Mouse (Mus musculus): Measurements from ENCODE around the gene Apc2.

DNA sequence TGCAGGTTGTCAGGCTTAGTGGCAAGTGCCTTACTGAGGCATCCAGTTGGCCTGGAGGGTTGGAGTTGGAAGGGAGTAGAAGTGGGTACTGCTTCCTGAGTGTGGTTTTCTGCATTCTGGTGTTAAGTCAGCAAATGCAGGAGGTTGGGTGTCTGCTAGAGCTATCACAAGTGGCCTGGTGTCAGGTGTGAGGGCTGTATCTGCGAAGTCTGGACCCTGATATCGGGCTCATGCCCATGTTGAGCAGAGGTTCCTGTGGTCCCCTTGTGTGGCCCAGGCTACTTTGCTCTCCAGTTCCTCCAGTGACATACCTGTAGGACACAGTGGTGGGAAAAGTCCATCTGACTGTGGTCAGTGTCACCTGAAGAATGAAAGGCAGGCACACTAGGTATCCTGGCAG lies 25.7 kb upstream of the Apc2 start:
- TF ChIP-seq CTCF (IDR thresholded peaks at IDR 0.05; ENCODE audit: low read depth, low read length) (no peak), POLR2A (IDR thresholded peaks at IDR 0.05; ENCODE audit: borderline replicate concordance, low read depth, low read length) (no peak)

Data from bone marrow macrophage, adult 2 months (primary cell).